ENCODE assay signal across 23 mouse cellular contexts in the genomic region with DNA sequence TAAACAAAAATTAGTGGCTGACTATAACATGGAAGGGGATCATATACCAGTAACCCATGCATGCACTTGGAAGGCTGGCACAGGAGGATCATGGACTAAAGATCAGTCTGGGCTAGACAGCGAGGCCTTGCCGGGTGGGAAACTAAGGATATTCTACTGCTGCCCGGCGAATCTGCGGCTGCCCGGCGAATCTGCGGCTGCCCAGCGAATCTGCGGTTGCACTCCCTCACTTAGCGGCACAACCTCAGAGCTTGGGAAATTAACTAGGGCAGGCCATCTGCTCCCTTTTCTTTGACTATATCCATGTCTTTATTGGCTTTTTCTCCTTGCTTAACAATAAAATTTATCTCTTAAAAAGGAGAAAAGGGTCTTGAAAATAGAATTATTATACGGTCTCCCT. TPM values are rescaled to one million over a fixed set of nuclear protein-coding genes. Genes with fewer than 3 reads are reported as not detected.
DNase-seq lines count a peak whose midpoint lies in the region; ATAC-seq and TF ChIP-seq lines count a peak whose summit lies in the region.
"Had no signal": no experiment of that assay in that cellular context is flagged by ENCODE, and none has a peak within 500 bp of the region (broad histone marks: within the 10 kb centered on the region; RNA-seq: fewer than 3 reads in every experiment).

No protein-coding gene starts in this region.

- DNase-seq in hindbrain, postnatal 0 days (ENCODE audit: low spot score) = peak; percentile 30
- no peak for DNase-seq in midbrain, embryonic 11.5 days (ENCODE audit: low spot score, missing footprints)
- no peak for DNase-seq in lung, postnatal 25 days (ENCODE audit: low spot score)
- DNase-seq: adrenal gland, postnatal 25 days; cerebellum, adult 18-20 months; cerebellum, postnatal 36 days; gastrocnemius, postnatal 10 days; heart, adult 11 months; heart, postnatal 14 days; kidney, adult 2 months; kidney, postnatal 14 days; layer of hippocampus, adult 9-11 months; lung, adult 18-20 months; lung, postnatal 4 days; thymus, adult 2 months had no signal

- no peaks in the 10 kb centered on the region for H3K36me3 ChIP-seq in forebrain, embryonic 13.5 days (ENCODE audit: poor library complexity, severe bottlenecking)
- no peaks in the 10 kb centered on the region for H3K36me3 ChIP-seq in forebrain, embryonic 12.5 days (replicated peaks)
- H3K36me3 ChIP-seq in hindbrain, postnatal 0 days (ENCODE audit: insufficient read depth, low read length) = no peaks in the 10 kb centered on the region
- no peaks in the 10 kb centered on the region for H3K36me3 ChIP-seq in hindbrain, embryonic 13.5 days
- no peaks in the 10 kb centered on the region for H3K36me3 ChIP-seq in midbrain, embryonic 16.5 days (ENCODE audit: control insufficient read depth, insufficient read depth, low read length)
- no peaks in the 10 kb centered on the region for H3K36me3 ChIP-seq in midbrain, embryonic 11.5 days (ENCODE audit: control insufficient read depth, insufficient read depth, low read length)
- no peaks in the 10 kb centered on the region for H3K36me3 ChIP-seq in forebrain, embryonic 16.5 days (ENCODE audit: control insufficient read depth, insufficient read depth)
- H3K36me3 ChIP-seq: heart, embryonic 12.5 days had no signal

- no peaks in the 10 kb centered on the region for H3K4me1 ChIP-seq in forebrain, embryonic 13.5 days
- 0 out of 2 replicates have a peak, but pooled peaks cover 5% of the 10 kb centered on the region for H3K4me1 ChIP-seq in forebrain, embryonic 12.5 days
- H3K4me1 ChIP-seq in hindbrain, postnatal 0 days (ENCODE audit: insufficient read depth, low read length) = no peaks in the 10 kb centered on the region
- peaks cover 9% of the 10 kb centered on the region for H3K4me1 ChIP-seq in hindbrain, embryonic 13.5 days (replicated peaks)
- no peaks in the 10 kb centered on the region for H3K4me1 ChIP-seq in midbrain, embryonic 16.5 days (ENCODE audit: control insufficient read depth, insufficient read depth, low read length)
- no peaks in the 10 kb centered on the region for H3K4me1 ChIP-seq in midbrain, embryonic 11.5 days (ENCODE audit: control insufficient read depth, insufficient read depth, low read length)
- 0 out of 2 replicates have a peak, but pooled peaks cover 4% of the 10 kb centered on the region for H3K4me1 ChIP-seq in forebrain, embryonic 16.5 days (replicated peaks; ENCODE audit: control insufficient read depth, insufficient read depth, low read length)
- H3K4me1 ChIP-seq: heart, embryonic 12.5 days had no signal

- peak overlapping the region; percentile 13; the same call in 1 of the 2 replicates for H3K4me2 ChIP-seq in forebrain, embryonic 13.5 days
- no peak overlapping the region for H3K4me2 ChIP-seq in forebrain, embryonic 12.5 days
- H3K4me2 ChIP-seq in hindbrain, postnatal 0 days (ENCODE audit: low read depth, low read length) = no peak overlapping the region
- H3K4me2 ChIP-seq in hindbrain, embryonic 13.5 days = no peak overlapping the region
- H3K4me2 ChIP-seq in midbrain, embryonic 16.5 days (ENCODE audit: low read length) = peak overlapping the region; percentile 21
- H3K4me2 ChIP-seq in midbrain, embryonic 11.5 days = no peak overlapping the region
- peak overlapping the region; percentile 21 for H3K4me2 ChIP-seq in forebrain, embryonic 16.5 days (ENCODE audit: low read length)
- H3K4me2 ChIP-seq: heart, embryonic 12.5 days; liver, embryonic 11.5 days had no signal

- H3K9ac ChIP-seq in forebrain, embryonic 13.5 days = no peak overlapping the region
- H3K9ac ChIP-seq in forebrain, embryonic 12.5 days = no peak overlapping the region
- H3K9ac ChIP-seq in hindbrain, postnatal 0 days (replicated peaks; ENCODE audit: low read length) = no peak overlapping the region
- H3K9ac ChIP-seq in hindbrain, embryonic 13.5 days = no peak overlapping the region
- H3K9ac ChIP-seq in midbrain, embryonic 16.5 days (ENCODE audit: low read depth, low read length) = no peak overlapping the region
- H3K9ac ChIP-seq in midbrain, embryonic 11.5 days (ENCODE audit: low read length) = no peak overlapping the region
- H3K9ac ChIP-seq in forebrain, embryonic 16.5 days (replicated peaks; ENCODE audit: low read depth, low read length) = no peak overlapping the region
- H3K9ac ChIP-seq: heart, embryonic 12.5 days had no signal

- no peak for TF ChIP-seq CTCF in hindbrain, postnatal 0 days (IDR thresholded peaks at IDR 0.05; ENCODE audit: low read depth)

- WGBS in forebrain, embryonic 13.5 days = 57% methylated on average over 12 of the region's 12 CpGs
- 59% methylated on average over 12 of the region's 12 CpGs for WGBS in forebrain, embryonic 12.5 days
- WGBS in hindbrain, postnatal 0 days = 50% methylated on average over 12 of the region's 12 CpGs
- 53% methylated on average over 12 of the region's 12 CpGs for WGBS in hindbrain, embryonic 13.5 days
- 49% methylated on average over 12 of the region's 12 CpGs for WGBS in midbrain, embryonic 16.5 days
- 75% methylated on average over 12 of the region's 12 CpGs for WGBS in midbrain, embryonic 11.5 days
- WGBS in forebrain, embryonic 16.5 days = 57% methylated on average over 12 of the region's 12 CpGs

- H3K27me3 ChIP-seq in forebrain, embryonic 13.5 days = no peaks in the 10 kb centered on the region
- no peaks in the 10 kb centered on the region for H3K27me3 ChIP-seq in forebrain, embryonic 12.5 days
- no peaks in the 10 kb centered on the region for H3K27me3 ChIP-seq in hindbrain, postnatal 0 days (ENCODE audit: insufficient read depth, low read length)
- H3K27me3 ChIP-seq in hindbrain, embryonic 13.5 days = no peaks in the 10 kb centered on the region
- no peaks in the 10 kb centered on the region for H3K27me3 ChIP-seq in midbrain, embryonic 16.5 days (ENCODE audit: control insufficient read depth, insufficient read depth, low read depth, low read length)
- H3K27me3 ChIP-seq in midbrain, embryonic 11.5 days (ENCODE audit: control insufficient read depth, insufficient read depth, low read length) = no peaks in the 10 kb centered on the region
- no peaks in the 10 kb centered on the region for H3K27me3 ChIP-seq in forebrain, embryonic 16.5 days (replicated peaks; ENCODE audit: control insufficient read depth, insufficient read depth, low read length)
- H3K27me3 ChIP-seq: heart, embryonic 12.5 days had no signal

- H3K9me3 ChIP-seq in forebrain, embryonic 13.5 days (replicated peaks) = no peaks in the 10 kb centered on the region
- H3K9me3 ChIP-seq in forebrain, embryonic 12.5 days = no peaks in the 10 kb centered on the region
- H3K9me3 ChIP-seq in hindbrain, postnatal 0 days (ENCODE audit: low read length) = no peaks in the 10 kb centered on the region
- H3K9me3 ChIP-seq in hindbrain, embryonic 13.5 days = no peaks in the 10 kb centered on the region
- H3K9me3 ChIP-seq in midbrain, embryonic 16.5 days (replicated peaks; ENCODE audit: control insufficient read depth, low read length, poor library complexity, severe bottlenecking) = no peaks in the 10 kb centered on the region
- no peaks in the 10 kb centered on the region for H3K9me3 ChIP-seq in midbrain, embryonic 11.5 days (ENCODE audit: control insufficient read depth, low read length)
- no peaks in the 10 kb centered on the region for H3K9me3 ChIP-seq in forebrain, embryonic 16.5 days (ENCODE audit: control insufficient read depth, low read length)
- H3K9me3 ChIP-seq: heart, embryonic 12.5 days had no signal

- H3K27ac ChIP-seq in forebrain, embryonic 13.5 days = no peak overlapping the region
- no peak overlapping the region for H3K27ac ChIP-seq in forebrain, embryonic 12.5 days
- H3K27ac ChIP-seq in hindbrain, postnatal 0 days = peak overlapping the region; percentile 36; the same call in 1 of the 2 replicates
- H3K27ac ChIP-seq in hindbrain, embryonic 13.5 days = no peak overlapping the region
- no peak overlapping the region for H3K27ac ChIP-seq in midbrain, embryonic 16.5 days (ENCODE audit: low read length)
- no peak overlapping the region for H3K27ac ChIP-seq in midbrain, embryonic 11.5 days (ENCODE audit: low read depth, low read length)
- no peak overlapping the region for H3K27ac ChIP-seq in forebrain, embryonic 16.5 days (ENCODE audit: low read length)

- no peak overlapping the region for H3K4me3 ChIP-seq in forebrain, embryonic 13.5 days
- H3K4me3 ChIP-seq in forebrain, embryonic 12.5 days (replicated peaks) = no peak overlapping the region
- no peak overlapping the region for H3K4me3 ChIP-seq in hindbrain, postnatal 0 days (ENCODE audit: low read length)
- no peak overlapping the region for H3K4me3 ChIP-seq in hindbrain, embryonic 13.5 days
- 0 out of 2 replicates have a peak overlapping the region, but pooled peaks have one; percentile 3 for H3K4me3 ChIP-seq in midbrain, embryonic 16.5 days (ENCODE audit: low read depth, low read length)
- H3K4me3 ChIP-seq in midbrain, embryonic 11.5 days (ENCODE audit: low read depth, low read length) = no peak overlapping the region
- no peak overlapping the region for H3K4me3 ChIP-seq in forebrain, embryonic 16.5 days (replicated peaks; ENCODE audit: low read length)
- H3K4me3 ChIP-seq: heart, embryonic 12.5 days had no signal

- no peak for ATAC-seq in forebrain, embryonic 13.5 days
- no peak for ATAC-seq in forebrain, embryonic 12.5 days (ENCODE audit: low FRiP score)
- ATAC-seq in hindbrain, postnatal 0 days = no peak
- no peak for ATAC-seq in hindbrain, embryonic 13.5 days (ENCODE audit: low FRiP score)
- ATAC-seq in midbrain, embryonic 16.5 days = no peak
- ATAC-seq in midbrain, embryonic 11.5 days (ENCODE audit: low FRiP score) = no peak
- ATAC-seq in forebrain, embryonic 16.5 days = no peak
- ATAC-seq: inflammation-experienced regulatory T-cells, adult 6 months had no signal

RNA-seq across cellular contexts. Expression of gene Tspan9, which starts 14.6 kb away (rescaled TPM):
- polyA plus RNA-seq in forebrain, embryonic 13.5 days (2015; fragmentation: Nextera tagmentation; extraction: Ambion mirVana) = 20.6 and 30.4 TPM in 2 replicates
- 30.1 and 34.5 TPM in 2 replicates for polyA plus RNA-seq in forebrain, embryonic 12.5 days (2016; fragmentation: Nextera tagmentation; extraction: Ambion mirVana)
- 177 and 266 TPM in 2 replicates for total RNA-seq in hindbrain, postnatal 0 days (2014; rRNA removed)
- 70.1 and 73.8 TPM in 2 replicates for polyA plus RNA-seq in hindbrain, postnatal 0 days (2015; fragmentation: Nextera tagmentation; extraction: Ambion mirVana)
- 32.7 and 35.8 TPM in 2 replicates for polyA plus RNA-seq in hindbrain, embryonic 13.5 days (2015; fragmentation: Nextera tagmentation; extraction: Ambion mirVana)
- polyA plus RNA-seq in midbrain, embryonic 16.5 days (2015; fragmentation: Nextera tagmentation; extraction: Ambion mirVana) = 43.2 and 46.3 TPM in 2 replicates
- polyA plus RNA-seq in midbrain, embryonic 11.5 days (2014; fragmentation: Nextera tagmentation; extraction: Ambion mirVana) = 32.7 and 44.1 TPM in 2 replicates
- polyA plus RNA-seq in forebrain, embryonic 16.5 days (2015; fragmentation: Nextera tagmentation; extraction: Ambion mirVana) = 56.6 and 57.4 TPM in 2 replicates

Comparison
In these comparisons a context has a peak if more than half of its experiments do, and no peak if none do; other contexts are left out.
1. H3K4me2 ChIP-seq: peak in forebrain, embryonic 13.5 days (single experiment), midbrain, embryonic 16.5 days (single experiment) and forebrain, embryonic 16.5 days (single experiment); none in forebrain, embryonic 12.5 days (single experiment), hindbrain, postnatal 0 days (single experiment), hindbrain, embryonic 13.5 days (single experiment) and midbrain, embryonic 11.5 days (single experiment).